Mouse (Mus musculus) cortical plate, adult 2 months (tissue): Measurements from ENCODE around the gene Actl6a. TPM values are rescaled to one million over a fixed set of nuclear protein-coding genes. Genes with fewer than 3 reads are reported as not detected.
"Not testable (repeated sequence)": the region's sequence is repeated elsewhere in the genome, so short reads cannot be mapped to it uniquely, and the experiment has no call there.

Source experiments
- H3K27ac ChIP-seq: fragments of 200-500 bp; 2 replicates; pipeline ENCODE4 v1.5.1; 2012; ENCODE audit warnings: low read length, control low read depth, inconsistent platforms; ENCODE audit not compliant: insufficient read depth
- H3K4me1 ChIP-seq: fragments of 200-500 bp; 2 replicates; pipeline ENCODE4 v1.6.1; 2011; ENCODE audit warnings: low read length; ENCODE audit not compliant: control insufficient read depth, insufficient read depth
- H3K4me3 ChIP-seq: fragments of 200-500 bp; 2 replicates; pipeline ENCODE4 v1.5.1; 2011; ENCODE audit warnings: mild to moderate bottlenecking, low read length, control low read depth; ENCODE audit not compliant: insufficient read depth
- CTCF ChIP-seq: fragments of 200-500 bp; IDR thresholded peaks from 2 replicates; pipeline ENCODE4 v1.5.1; 2011; ENCODE audit warnings: mild to moderate bottlenecking, control low read depth, low read length; ENCODE audit not compliant: insufficient read depth; ENCODE audit errors: extremely low read depth
- POLR2A ChIP-seq: fragments of 200-500 bp; IDR thresholded peaks from 2 replicates; pipeline ENCODE4 v1.6.1; 2011; ENCODE audit warnings: mild to moderate bottlenecking, low read length, control low read depth; ENCODE audit not compliant: insufficient read depth; ENCODE audit errors: extremely low read depth
- polyA plus RNA-seq: library from polyadenylated mRNA; depleted of rRNA; stranded (reverse); fragments of >200 nt; gene quantifications from 2 replicates; pipeline ENCODE4 v1.2.3, GENCODE M21; 2012; rRNA removed

The Actl6a gene
- polyA plus RNA-seq, 1 experiment = 17.9 TPM

- Histone ChIP-seq H3K27ac (no peak overlapping the region), H3K4me1 (peaks cover 4% of the 10 kb centered on the region), H3K4me3 (no peak overlapping the region)
- TF ChIP-seq POLR2A = no peak
- no peak for TF ChIP-seq CTCF
These were observed 36.2 kb downstream of the Actl6a start for GRCm38 (mm10) chr3:32742276-32742780.

- no peak for TF ChIP-seq POLR2A
- TF ChIP-seq CTCF = no peak
- Histone ChIP-seq H3K4me3 (no peak overlapping the region), H3K4me1 (peaks cover 4% of the 10 kb centered on the region), H3K27ac (no peak overlapping the region)
These were observed 38.9 kb downstream of the Actl6a start for GRCm38 (mm10) chr3:32745001-32745400.

- H3K4me1 ChIP-seq, H3K4me3 ChIP-seq, H3K27ac ChIP-seq: not testable (repeated sequence)
These were observed 39.3 kb downstream of the Actl6a start for GRCm38 (mm10) chr3:32745426-32745825.

GRCm38 (mm10) chr3:32748384-32748783 lies 42.3 kb downstream of the Actl6a start:
- TF ChIP-seq CTCF = no peak
- no peak for TF ChIP-seq POLR2A
- peaks cover 4% of the 10 kb centered on the region for H3K4me1 ChIP-seq
- no peak overlapping the region for H3K27ac ChIP-seq
- H3K4me3 ChIP-seq = no peak overlapping the region

GRCm38 (mm10) chr3:32749820-32750579 lies 43.9 kb downstream of the Actl6a start:
- Histone ChIP-seq H3K27ac (no peak overlapping the region), H3K4me3 (no peak overlapping the region), H3K4me1 (peaks cover 3% of the 10 kb centered on the region)
- TF ChIP-seq CTCF = no peak
- TF ChIP-seq POLR2A = no peak

- Histone ChIP-seq H3K4me3 (no peak overlapping the region), H3K27ac (no peak overlapping the region), H3K4me1 (no peaks in the 10 kb centered on the region)
- TF ChIP-seq POLR2A (no peak), CTCF (no peak)
These were observed 48.4 kb downstream of the Actl6a start for GRCm38 (mm10) chr3:32754384-32754915.

GRCm38 (mm10) chr3:32759212-32759611 lies 53.1 kb downstream of the Actl6a start:
- no peaks in the 10 kb centered on the region for H3K4me1 ChIP-seq
- TF ChIP-seq POLR2A (no peak), CTCF (no peak)
- H3K27ac ChIP-seq = no peak overlapping the region
- H3K4me3 ChIP-seq = no peak overlapping the region

GRCm38 (mm10) chr3:32762962-32763361 lies 56.9 kb downstream of the Actl6a start:
- H3K27ac ChIP-seq = no peak overlapping the region
- TF ChIP-seq CTCF (no peak), POLR2A (no peak)

GRCm38 (mm10) chr3:32763902-32764301 lies 57.8 kb downstream of the Actl6a start:
- no peak overlapping the region for H3K4me3 ChIP-seq
- TF ChIP-seq POLR2A (no peak), CTCF (no peak)
- H3K27ac ChIP-seq = no peak overlapping the region
- no peaks in the 10 kb centered on the region for H3K4me1 ChIP-seq

More at GRCm38 (mm10) chr3:32762962-32763361, 56.9 kb downstream of the Actl6a start:
- H3K4me1 ChIP-seq = no peaks in the 10 kb centered on the region
- no peak overlapping the region for H3K4me3 ChIP-seq

GRCm38 (mm10) chr3:32770781-32771180 lies 64.7 kb downstream of the Actl6a start:
- Histone ChIP-seq H3K4me3 (no peak overlapping the region), H3K4me1 (no peaks in the 10 kb centered on the region), H3K27ac (no peak overlapping the region)
- no peak for TF ChIP-seq CTCF
- no peak for TF ChIP-seq POLR2A

Other genes with a start within 250 kb of the Actl6a start
- gene Kcnmb3, start 214.1 kb upstream of the Actl6a start, polyA plus RNA-seq = not detected in 2 replicates
- gene Zfp639, start 196.0 kb upstream of the Actl6a start, polyA plus RNA-seq = 52.0 and 52.8 TPM in 2 replicates
- gene Mfn1, start 176.8 kb upstream of the Actl6a start, polyA plus RNA-seq = 101 and 106 TPM in 2 replicates
- 37.4 and 46.6 TPM in 2 replicates for gene Gnb4, start 89.7 kb upstream of the Actl6a start, polyA plus RNA-seq
- gene Ndufb5, start 30.7 kb downstream of the Actl6a start, polyA plus RNA-seq = 321 and 333 TPM in 2 replicates
- 12.7 and 12.8 TPM in 2 replicates for gene Mrpl47, start 31.3 kb downstream of the Actl6a start, polyA plus RNA-seq
- gene Usp13, start 111.2 kb downstream of the Actl6a start, polyA plus RNA-seq = 11.4 and 11.7 TPM in 2 replicates